Mouse (Mus musculus) lung, postnatal 36 days (tissue): ENCODE measurements around the gene Gm16223.

Source experiments
- DNase-seq: peaks from one replicate; pipeline ENCODE4 v3.0.0; 2022; ENCODE audit warnings: mixed read lengths

The Gm16223 gene

DNA sequence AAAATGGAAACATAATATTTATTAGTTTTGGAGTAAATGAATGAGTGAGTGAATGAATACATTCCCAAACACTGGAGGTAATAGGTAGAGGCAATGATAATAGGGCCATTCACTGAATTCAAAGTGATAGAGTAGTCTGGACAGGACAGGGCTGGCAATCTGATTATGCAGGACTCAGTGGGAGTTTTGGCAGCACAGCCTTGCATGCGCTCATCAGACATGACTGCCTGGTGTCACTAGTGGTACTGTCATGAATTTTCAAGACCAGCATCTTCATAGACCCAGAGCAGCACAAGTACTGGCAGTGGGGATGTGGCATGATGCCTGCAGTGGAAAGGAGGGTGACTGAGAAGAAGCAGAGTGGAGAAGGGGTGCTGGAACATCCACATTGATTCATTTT lies 157.1 kb downstream of the Gm16223 start:
- no peak for DNase-seq

DNA sequence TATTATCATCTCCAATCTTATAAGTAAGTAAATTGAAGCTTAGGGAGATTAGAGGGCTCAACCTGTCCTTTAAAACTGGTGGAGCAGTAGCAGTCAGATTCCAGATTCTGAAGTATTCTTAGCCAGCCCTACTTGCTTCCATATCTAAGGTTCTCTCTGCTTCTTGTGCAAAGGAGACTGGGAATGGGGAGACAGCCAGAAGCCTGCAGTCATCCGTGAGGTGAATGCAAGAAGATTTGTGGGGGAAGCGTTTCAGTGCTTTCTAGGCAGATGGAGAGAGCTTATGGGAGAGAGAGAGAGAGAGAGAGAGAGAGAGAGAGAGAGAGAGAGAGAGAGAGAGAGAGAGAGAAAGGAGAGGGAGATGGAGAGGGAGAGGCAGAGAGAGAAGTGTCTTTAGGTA lies 160.9 kb downstream of the Gm16223 start:
- DNase-seq: no peak

- no peak for DNase-seq
Measured at GRCm38 (mm10) chr5:42239291-42239690, 171.5 kb downstream of the Gm16223 start.

DNA sequence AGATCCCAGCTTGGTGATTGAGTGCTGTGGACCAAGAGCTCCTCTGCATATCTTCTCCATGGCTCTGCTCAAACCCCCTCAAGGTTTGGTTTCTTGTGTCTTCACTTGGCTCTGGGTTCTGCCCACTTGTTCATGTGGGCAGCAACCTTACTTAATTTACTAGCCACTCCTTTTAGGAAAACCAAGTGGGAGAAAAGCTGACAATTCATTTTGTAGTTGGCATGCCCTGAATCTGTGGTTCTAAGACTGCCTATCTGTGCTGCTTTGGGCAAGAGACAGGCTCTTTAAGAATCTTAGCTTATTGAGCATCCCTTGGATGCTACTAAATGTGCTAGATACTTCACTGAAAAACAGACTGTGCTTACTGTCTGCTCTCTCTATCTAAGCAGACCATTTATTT lies 172.0 kb downstream of the Gm16223 start:
- DNase-seq: no peak

GRCm38 (mm10) chr5:42250376-42250775 lies 182.6 kb downstream of the Gm16223 start:
- DNase-seq: no peak
